Mouse (Mus musculus) embryonic facial prominence, embryonic 11.5 days (tissue): ENCODE results near the gene Impdh2. TPM values are rescaled to one million over a fixed set of nuclear protein-coding genes. Genes with fewer than 3 reads are reported as not detected.

Experiments
- ATAC-seq: fragments of 200-750 bp; cut with Nextera tagmentation; replicated peaks from 2 replicates; pipeline ENCODE4 v1.8.0; 2017; ENCODE audit warnings: low read depth; ENCODE audit not compliant: insufficient number of reproducible peaks, low FRiP score, low TSS enrichment
- DNase-seq: peaks from one replicate; pipeline ENCODE4 v3.0.0-alpha.2; 2015; ENCODE audit warnings: low spot score
- H3K27ac ChIP-seq: fragments of 300-500 bp; sonication (generic); replicated peaks from 2 replicates; pipeline ENCODE4 v1.5.1; 2014; ENCODE audit warnings: mild to moderate bottlenecking, low read depth, low read length, control low read depth
- H3K27me3 ChIP-seq: fragments of 300-500 bp; sonication (generic); 2 replicates; pipeline ENCODE4 v1.6.1; 2014; ENCODE audit warnings: mild to moderate bottlenecking, low read length, moderate library complexity, mixed read lengths; ENCODE audit not compliant: control insufficient read depth, insufficient read depth
- H3K36me3 ChIP-seq: fragments of 300-500 bp; sonication (generic); replicated peaks from 2 replicates; pipeline ENCODE4 v1.6.1; 2014; ENCODE audit warnings: low read depth, mild to moderate bottlenecking, low read length, moderate library complexity, mixed read lengths; ENCODE audit not compliant: control insufficient read depth, insufficient read depth
- H3K4me1 ChIP-seq: fragments of 300-500 bp; sonication (generic); 2 replicates; pipeline ENCODE4 v1.6.1; 2014; ENCODE audit warnings: low read length, mixed read lengths; ENCODE audit not compliant: control insufficient read depth, insufficient read depth
- H3K4me2 ChIP-seq: fragments of 300-500 bp; sonication (generic); 2 replicates; pipeline ENCODE4 v1.6.1; 2014; ENCODE audit warnings: low read depth, mild to moderate bottlenecking, control low read depth, low read length, moderate library complexity
- H3K4me3 ChIP-seq: fragments of 300-500 bp; sonication (generic); 2 replicates; pipeline ENCODE4 v1.5.1; 2014; ENCODE audit warnings: low read depth, low read length, control low read depth
- H3K9ac ChIP-seq: fragments of 300-500 bp; sonication (generic); replicated peaks from 2 replicates; pipeline ENCODE4 v1.6.1; 2014; ENCODE audit warnings: mild to moderate bottlenecking, control low read depth, low read length
- H3K9me3 ChIP-seq: fragments of 300-500 bp; sonication (generic); replicated peaks from 2 replicates; pipeline ENCODE4 v1.6.1; 2016; ENCODE audit warnings: mild to moderate bottlenecking, low read length, inconsistent platforms, mixed read lengths; ENCODE audit not compliant: control insufficient read depth
- whole genome bisulfite sequencing: fragments of 180-500 bp; shearing (Covaris S2); extraction: QIAGEN DNeasy Blood & Tissue Kit; methylation state at CpG from one replicate; pipeline ENCODE4 v1.1.7; 2014; 5-methylcytosine and 5-hydroxymethylcytosine counted together
- polyA plus RNA-seq: library from polyadenylated mRNA; unstranded; fragments of >200 nt; fragmentation: Nextera tagmentation; extraction: Ambion mirVana; gene quantifications from 2 replicates; pipeline ENCODE4 v1.2.1, GENCODE M21; 2014

Gene Impdh2
- polyA plus RNA-seq, 1 experiment from 2014 or later = 242 TPM

GRCm38 (mm10) chr9:108578545-108579343, 18.7 kb downstream of the Impdh2 start, which contains the start of gene Wdr6:
Gene Wdr6 (minus strand): TSS chr9:108578739.
- H3K36me3 ChIP-seq = peaks cover 6% of the 10 kb centered on the region
- H3K9me3 ChIP-seq = no peaks in the 10 kb centered on the region
- DNase-seq (peak; percentile 98), ATAC-seq (peak; percentile 93)
- H3K4me1 ChIP-seq = peaks cover 10% of the 10 kb centered on the region
- peak within 1 kb of the TSS; percentile 92 for H3K4me3 ChIP-seq
- peak within 1 kb of the TSS; percentile 77 for H3K9ac ChIP-seq
- peak within 1 kb of the TSS; percentile 74 for H3K4me2 ChIP-seq
- H3K27ac ChIP-seq = peak within 1 kb of the TSS; percentile 86
- no peaks in the 10 kb centered on the region for H3K27me3 ChIP-seq
- WGBS = 5% methylated on average over 51 of the region's 51 CpGs

- H3K4me1 ChIP-seq = peaks cover 10% of the 10 kb centered on the region
- peak overlapping the region; percentile 77 for H3K9ac ChIP-seq
- no peaks in the 10 kb centered on the region for H3K27me3 ChIP-seq
- H3K9me3 ChIP-seq = no peaks in the 10 kb centered on the region
- H3K4me2 ChIP-seq = peak overlapping the region; percentile 74
- H3K27ac ChIP-seq = peak overlapping the region; percentile 86
- ATAC-seq (no peak), DNase-seq (no peak)
- H3K36me3 ChIP-seq = peaks cover 2% of the 10 kb centered on the region
- WGBS = 74% methylated on average over 5 of the region's 5 CpGs
- peak overlapping the region; percentile 92; the same call in 1 of the 2 replicates for H3K4me3 ChIP-seq
Observed at GRCm38 (mm10) chr9:108579344-108579690, 19.2 kb downstream of the Impdh2 start.

- Histone ChIP-seq H3K27ac (peak overlapping the region; percentile 93), H3K4me3 (peak overlapping the region; percentile 6; the same call in 1 of the 2 replicates), H3K27me3 (no peaks in the 10 kb centered on the region), H3K4me1 (peaks cover 16% of the 10 kb centered on the region), H3K36me3 (no peaks in the 10 kb centered on the region), H3K9ac (peak overlapping the region; percentile 49), H3K4me2 (peak overlapping the region; percentile 60), H3K9me3 (no peaks in the 10 kb centered on the region)
- peak; percentile 96 for ATAC-seq
- peak; percentile 95 for DNase-seq
- under 1% methylated on average over 14 of the region's 14 CpGs for WGBS
Observed at GRCm38 (mm10) chr9:108587571-108588180, 27.6 kb downstream of the Impdh2 start.

DNA sequence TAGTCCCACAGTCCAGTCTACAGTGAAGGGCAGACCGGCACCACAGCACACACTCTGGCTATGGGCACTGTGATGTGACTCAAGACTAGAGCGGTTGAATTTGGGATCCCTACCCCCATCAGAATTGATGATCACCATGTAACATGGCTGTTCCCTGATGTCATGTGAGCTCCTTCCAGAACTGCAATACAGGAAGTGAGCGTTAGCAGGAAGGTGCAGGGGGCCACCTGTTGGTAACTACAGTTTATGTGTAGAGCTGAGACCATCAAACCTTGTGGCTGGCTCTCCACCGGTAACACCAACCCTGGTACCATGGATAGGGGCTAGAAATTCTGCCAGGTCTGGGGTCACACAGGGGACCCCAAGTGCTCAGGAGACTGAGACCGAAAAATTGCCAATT, 29.1 kb downstream of the Impdh2 start:
- H3K27ac ChIP-seq = no peak overlapping the region
- WGBS = 68% methylated on average over 5 of the region's 5 CpGs

GRCm38 (mm10) chr9:108591462-108591861, 31.4 kb downstream of the Impdh2 start:
- no peak overlapping the region for H3K9ac ChIP-seq
- ATAC-seq (no peak), DNase-seq (no peak)
- no peak overlapping the region for H3K4me2 ChIP-seq
- H3K9me3 ChIP-seq = no peaks in the 10 kb centered on the region
- H3K4me1 ChIP-seq = peaks cover 16% of the 10 kb centered on the region
- H3K36me3 ChIP-seq = no peaks in the 10 kb centered on the region
- no peaks in the 10 kb centered on the region for H3K27me3 ChIP-seq
- no peak overlapping the region for H3K4me3 ChIP-seq
- H3K27ac ChIP-seq = no peak overlapping the region
- WGBS = 85% methylated on average over 4 of the region's 4 CpGs

More for the DNA sequence above, 29.1 kb downstream of the Impdh2 start:
- DNase-seq (no peak), ATAC-seq (no peak)
- no peaks in the 10 kb centered on the region for H3K36me3 ChIP-seq
- no peak overlapping the region for H3K4me2 ChIP-seq
- no peak overlapping the region for H3K4me3 ChIP-seq
- no peaks in the 10 kb centered on the region for H3K9me3 ChIP-seq
- no peaks in the 10 kb centered on the region for H3K27me3 ChIP-seq
- H3K9ac ChIP-seq = no peak overlapping the region; the same call in 1 of the 2 replicates
- peaks cover 16% of the 10 kb centered on the region for H3K4me1 ChIP-seq

- Histone ChIP-seq H3K4me1 (peaks cover 3% of the 10 kb centered on the region; the same call in 1 of the 2 replicates), H3K27ac (no peak overlapping the region), H3K36me3 (no peaks in the 10 kb centered on the region), H3K9ac (no peak overlapping the region), H3K27me3 (no peaks in the 10 kb centered on the region), H3K9me3 (no peaks in the 10 kb centered on the region), H3K4me3 (no peak overlapping the region), H3K4me2 (no peak overlapping the region)
- DNase-seq (no peak), ATAC-seq (no peak)
- 80% methylated on average over 3 of the region's 3 CpGs for WGBS
Observed at GRCm38 (mm10) chr9:108594354-108594753, 34.3 kb downstream of the Impdh2 start.

GRCm38 (mm10) chr9:108596998-108597764, 37.1 kb downstream of the Impdh2 start, which contains the start of gene P4htm:
Gene P4htm (minus strand): TSS chr9:108597667.
- peak within 1 kb of the TSS; percentile 63 for H3K4me3 ChIP-seq
- ATAC-seq (peak; percentile 86), DNase-seq (peak; percentile 79)
- no peaks in the 10 kb centered on the region for H3K27me3 ChIP-seq
- H3K9ac ChIP-seq = peak within 1 kb of the TSS; percentile 72
- 2% methylated on average over 69 of the region's 69 CpGs for WGBS
- no peak within 1 kb of the TSS for H3K27ac ChIP-seq
- no peaks in the 10 kb centered on the region for H3K4me1 ChIP-seq
- H3K9me3 ChIP-seq = no peaks in the 10 kb centered on the region
- peak within 1 kb of the TSS; percentile 81 for H3K4me2 ChIP-seq
- H3K36me3 ChIP-seq = no peaks in the 10 kb centered on the region
